Mouse (Mus musculus) kidney, embryonic 16.5 days (tissue): ENCODE measurements around the gene Cplx1. TPM values are rescaled to one million over a fixed set of nuclear protein-coding genes. Genes with fewer than 3 reads are reported as not detected.
A peak's percentile ranks its signal among the peaks of the same experiment; 100 is the strongest.

ENCODE experiments used
- ATAC-seq: fragments of 200-750 bp; cut with Nextera tagmentation; 2 replicates; pipeline ENCODE4 v1.8.0; 2017; ENCODE audit warnings: moderate TSS enrichment; ENCODE audit not compliant: low FRiP score, low TSS enrichment
- H3K27ac ChIP-seq: fragments of 300-500 bp; sonication (generic); 2 replicates; pipeline ENCODE4 v1.5.1; 2014; ENCODE audit warnings: low read length
- H3K27me3 ChIP-seq: fragments of 300-500 bp; sonication (generic); 2 replicates; pipeline ENCODE4 v1.6.1; 2014; ENCODE audit warnings: low read length, control low read depth, mixed read lengths; ENCODE audit not compliant: insufficient read depth
- H3K36me3 ChIP-seq: fragments of 300-500 bp; sonication (generic); 2 replicates; pipeline ENCODE4 v1.6.1; 2014; ENCODE audit warnings: low read length, control low read depth, mixed read lengths; ENCODE audit not compliant: insufficient read depth
- H3K4me1 ChIP-seq: fragments of 300-500 bp; sonication (generic); 2 replicates; pipeline ENCODE4 v1.6.1; 2014; ENCODE audit warnings: low read length, control low read depth, mixed read lengths; ENCODE audit not compliant: insufficient read depth
- H3K4me2 ChIP-seq: fragments of 300-500 bp; sonication (generic); replicated peaks from 2 replicates; pipeline ENCODE4 v1.6.1; 2014; ENCODE audit warnings: low read depth, low read length
- H3K4me3 ChIP-seq: fragments of 300-500 bp; sonication (generic); 2 replicates; pipeline ENCODE4 v1.5.1; 2014; ENCODE audit warnings: mild to moderate bottlenecking, low read length
- H3K9ac ChIP-seq: fragments of 300-500 bp; sonication (generic); replicated peaks from 2 replicates; pipeline ENCODE4 v1.6.1; 2014; ENCODE audit warnings: low read length
- H3K9me3 ChIP-seq: fragments of 300-500 bp; sonication (generic); 2 replicates; pipeline ENCODE4 v1.6.1; 2016; ENCODE audit warnings: low read length, control low read depth
- WGBS: fragments of 180-500 bp; shearing (Covaris S2); extraction: QIAGEN DNeasy Blood & Tissue Kit; methylation state at CpG from one replicate; pipeline ENCODE4 v1.1.7; 2014; 5-methylcytosine and 5-hydroxymethylcytosine counted together
- polyA plus RNA-seq: library from polyadenylated mRNA; unstranded; fragments of >200 nt; fragmentation: Nextera tagmentation; extraction: Ambion mirVana; gene quantifications from 2 replicates; pipeline ENCODE4 v1.2.1, GENCODE M21; 2015

Gene Cplx1
- polyA plus RNA-seq = 0.44 and 1.1 TPM in 2 replicates

DNA sequence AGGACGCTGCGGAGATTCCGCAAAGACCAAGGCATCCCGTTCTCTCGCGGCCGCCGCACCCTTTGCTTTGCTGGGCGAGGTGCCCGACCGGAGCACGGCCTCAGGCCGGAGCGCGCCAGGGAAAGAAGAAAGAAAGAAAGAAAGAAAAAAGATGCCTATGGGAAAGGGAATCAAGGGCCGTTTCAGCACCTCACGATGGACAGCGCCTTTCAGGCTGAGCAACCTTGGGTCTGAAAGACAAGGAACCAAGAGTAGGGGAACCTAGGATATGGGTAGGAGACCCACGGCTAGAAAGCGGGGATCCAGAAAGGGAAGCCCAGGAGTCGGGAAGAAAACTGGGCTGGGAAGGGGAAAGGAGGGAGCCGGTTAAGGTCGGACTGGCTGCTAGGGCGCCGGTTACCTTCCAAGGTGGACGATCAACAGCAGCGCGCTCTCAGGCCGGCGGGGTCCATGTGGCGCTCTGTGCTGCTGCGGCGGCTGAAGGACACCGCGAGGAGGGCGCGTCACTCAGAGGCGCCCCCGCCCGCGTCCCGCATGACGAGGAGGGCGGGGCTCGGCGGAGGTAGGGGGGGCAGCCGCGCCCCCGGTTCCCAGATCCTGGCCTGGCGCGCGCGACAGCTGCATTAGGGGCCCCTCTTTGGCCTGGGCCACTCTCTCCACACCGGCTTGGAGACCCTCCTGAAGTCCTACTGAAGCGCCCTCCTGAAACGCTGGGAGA, at the start of gene Cplx1:
TSS of gene Cplx1 (minus strand) at position 536 of the 718 bp plus-strand sequence.
- Histone ChIP-seq H3K36me3 (no peaks in the 10 kb centered on the region), H3K9ac (no peak within 1 kb of the TSS), H3K9me3 (no peaks in the 10 kb centered on the region), H3K4me1 (peaks cover 11% of the 10 kb centered on the region; the same call in 1 of the 2 replicates), H3K27ac (no peak within 1 kb of the TSS), H3K27me3 (peaks cover 29% of the 10 kb centered on the region), H3K4me2 (peak within 1 kb of the TSS; percentile 61), H3K4me3 (peak within 1 kb of the TSS; percentile 33)
- under 1% methylated on average over 56 of the region's 56 CpGs for WGBS
- ATAC-seq = peak; percentile 75; the same call in 1 of the 2 replicates

DNA sequence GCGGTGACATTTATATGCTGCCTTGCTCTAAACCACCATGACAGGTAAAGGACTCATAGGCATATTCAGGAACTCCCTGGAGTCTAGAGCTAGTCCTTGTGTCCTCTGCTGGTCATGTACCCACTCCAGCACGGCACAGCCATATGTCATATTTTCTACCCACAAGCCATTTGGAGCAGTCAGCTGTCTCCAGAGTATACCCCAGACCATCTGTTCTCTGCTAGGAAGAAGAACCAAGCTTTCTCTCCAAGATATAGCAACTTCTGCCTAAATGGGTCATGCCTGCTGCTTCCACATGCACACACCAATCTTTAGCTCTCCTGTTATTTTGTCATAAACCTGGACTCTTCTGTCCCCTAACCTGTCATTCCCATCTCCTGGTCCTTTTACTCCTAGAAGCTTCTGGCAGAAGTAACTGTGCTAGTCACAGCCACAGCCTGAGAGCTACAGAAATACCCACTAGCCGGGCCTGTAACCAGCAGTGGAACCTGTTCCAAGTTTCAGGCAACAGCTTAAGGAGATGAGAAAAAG, 31.6 kb upstream of the Cplx1 start:
- no peak for ATAC-seq
- Histone ChIP-seq H3K4me2 (no peak overlapping the region), H3K4me3 (no peak overlapping the region), H3K27me3 (no peaks in the 10 kb centered on the region), H3K27ac (no peak overlapping the region), H3K9me3 (no peaks in the 10 kb centered on the region), H3K4me1 (no peaks in the 10 kb centered on the region), H3K36me3 (peaks cover 72% of the 10 kb centered on the region), H3K9ac (no peak overlapping the region)
- 96% methylated on average over 3 of the region's 3 CpGs for WGBS

DNA sequence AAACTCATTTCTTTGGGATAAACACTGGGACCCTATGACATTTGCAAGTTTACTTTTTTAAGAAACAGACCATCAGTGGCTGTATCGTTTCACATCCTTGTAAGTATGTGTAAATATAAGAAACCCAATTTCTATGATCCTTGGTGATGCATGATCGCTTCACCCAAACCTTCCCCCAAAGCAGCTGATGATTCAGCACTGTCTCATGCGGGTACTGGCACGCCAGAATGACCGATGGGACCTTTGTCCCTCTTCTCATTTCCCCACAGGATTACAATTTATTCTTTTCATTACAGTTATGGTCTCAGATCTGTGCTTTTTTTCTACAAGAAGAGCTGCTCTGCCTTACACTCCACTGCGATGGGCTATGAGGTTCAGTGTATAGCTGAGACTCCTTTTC, 23.2 kb upstream of the Cplx1 start:
- 89% methylated on average over 6 of the region's 6 CpGs for WGBS
- H3K4me1 ChIP-seq = no peaks in the 10 kb centered on the region
- no peaks in the 10 kb centered on the region for H3K9me3 ChIP-seq
- no peak overlapping the region for H3K4me2 ChIP-seq
- H3K4me3 ChIP-seq = no peak overlapping the region
- ATAC-seq = no peak
- H3K9ac ChIP-seq = no peak overlapping the region
- no peaks in the 10 kb centered on the region for H3K27me3 ChIP-seq
- peaks cover 83% of the 10 kb centered on the region for H3K36me3 ChIP-seq
- no peak overlapping the region for H3K27ac ChIP-seq

GRCm38 (mm10) chr5:108570991-108571390, 21.2 kb upstream of the Cplx1 start:
- Histone ChIP-seq H3K9me3 (no peaks in the 10 kb centered on the region), H3K4me3 (no peak overlapping the region), H3K36me3 (peaks cover 71% of the 10 kb centered on the region), H3K4me2 (no peak overlapping the region), H3K27ac (no peak overlapping the region), H3K9ac (no peak overlapping the region), H3K27me3 (no peaks in the 10 kb centered on the region), H3K4me1 (no peaks in the 10 kb centered on the region)
- WGBS = 86% methylated on average over 1 of the region's 1 CpGs
- no peak for ATAC-seq

DNA sequence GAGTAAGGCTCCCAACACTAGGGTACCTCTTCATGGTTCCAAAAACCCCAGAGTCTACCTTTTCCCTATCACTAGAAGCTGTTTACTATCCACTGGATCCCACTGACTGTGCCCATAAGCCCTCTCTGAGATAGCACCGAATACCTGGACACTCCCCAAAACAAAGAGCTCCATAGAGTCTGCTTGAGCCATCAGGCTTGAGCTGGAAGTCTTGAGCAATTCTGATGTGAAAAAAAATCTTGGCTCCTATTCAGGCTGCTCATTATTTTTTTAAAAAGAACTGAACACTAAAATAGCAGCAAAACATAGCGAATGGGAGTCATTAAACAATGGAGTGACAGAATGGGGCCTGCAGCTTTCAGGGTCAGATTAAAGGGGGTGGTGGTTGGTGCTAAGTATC, 17.3 kb upstream of the Cplx1 start:
- WGBS = 87% methylated on average over 2 of the region's 2 CpGs
- Histone ChIP-seq H3K9me3 (no peaks in the 10 kb centered on the region), H3K36me3 (peaks cover 44% of the 10 kb centered on the region), H3K27me3 (no peaks in the 10 kb centered on the region), H3K4me3 (no peak overlapping the region), H3K4me2 (no peak overlapping the region), H3K9ac (no peak overlapping the region), H3K27ac (no peak overlapping the region), H3K4me1 (no peaks in the 10 kb centered on the region)
- ATAC-seq = no peak

GRCm38 (mm10) chr5:108566523-108566922, 16.7 kb upstream of the Cplx1 start:
- H3K27me3 ChIP-seq = no peaks in the 10 kb centered on the region
- no peak for ATAC-seq
- no peak overlapping the region for H3K4me2 ChIP-seq
- no peak overlapping the region for H3K27ac ChIP-seq
- WGBS = 87% methylated on average over 4 of the region's 4 CpGs
- H3K4me1 ChIP-seq = no peaks in the 10 kb centered on the region
- H3K4me3 ChIP-seq = no peak overlapping the region
- H3K9ac ChIP-seq = no peak overlapping the region
- H3K36me3 ChIP-seq = peaks cover 38% of the 10 kb centered on the region
- no peaks in the 10 kb centered on the region for H3K9me3 ChIP-seq

- Histone ChIP-seq H3K4me2 (no peak overlapping the region), H3K9ac (no peak overlapping the region), H3K36me3 (peaks cover 28% of the 10 kb centered on the region), H3K9me3 (no peaks in the 10 kb centered on the region), H3K4me3 (no peak overlapping the region), H3K4me1 (no peaks in the 10 kb centered on the region), H3K27me3 (no peaks in the 10 kb centered on the region), H3K27ac (no peak overlapping the region)
- WGBS = 92% methylated on average over 2 of the region's 2 CpGs
- no peak for ATAC-seq
Measured at GRCm38 (mm10) chr5:108565381-108565780, 15.6 kb upstream of the Cplx1 start.

- Histone ChIP-seq H3K9me3 (no peaks in the 10 kb centered on the region), H3K4me3 (no peak overlapping the region), H3K4me1 (no peaks in the 10 kb centered on the region), H3K4me2 (no peak overlapping the region), H3K36me3 (peaks cover 18% of the 10 kb centered on the region), H3K27ac (no peak overlapping the region), H3K27me3 (no peaks in the 10 kb centered on the region), H3K9ac (no peak overlapping the region)
- ATAC-seq = no peak
- WGBS = 82% methylated on average over 3 of the region's 3 CpGs
Measured at GRCm38 (mm10) chr5:108564346-108564745, 14.5 kb upstream of the Cplx1 start.

DNA sequence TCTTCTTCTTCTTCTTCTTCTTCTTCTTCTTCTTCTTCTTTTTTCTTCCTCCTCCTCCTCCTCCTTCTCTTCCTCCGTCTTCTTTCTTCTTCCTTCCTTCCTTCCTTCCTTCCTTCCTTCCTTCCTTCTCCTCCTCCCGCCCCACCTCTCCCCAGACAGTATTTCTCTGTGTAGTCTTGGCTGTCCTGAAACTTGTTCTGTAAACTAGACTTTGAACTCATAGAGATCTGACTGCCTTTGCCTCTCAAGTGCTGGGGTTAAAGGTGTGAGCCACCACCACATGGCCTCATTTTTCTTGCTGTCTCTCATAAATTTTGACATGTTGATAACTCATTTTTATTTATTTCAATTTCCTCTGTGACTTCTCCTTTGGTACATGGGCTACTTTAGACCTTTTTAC, 12.7 kb upstream of the Cplx1 start:
- ATAC-seq = no peak
- no peak overlapping the region for H3K4me2 ChIP-seq
- no peak overlapping the region for H3K4me3 ChIP-seq
- no peak overlapping the region for H3K27ac ChIP-seq
- H3K9ac ChIP-seq = no peak overlapping the region
- H3K4me1 ChIP-seq = no peaks in the 10 kb centered on the region
- 73% methylated on average over 2 of the region's 2 CpGs for WGBS
- H3K9me3 ChIP-seq = no peaks in the 10 kb centered on the region
- no peaks in the 10 kb centered on the region for H3K27me3 ChIP-seq
- H3K36me3 ChIP-seq = no peaks in the 10 kb centered on the region

DNA sequence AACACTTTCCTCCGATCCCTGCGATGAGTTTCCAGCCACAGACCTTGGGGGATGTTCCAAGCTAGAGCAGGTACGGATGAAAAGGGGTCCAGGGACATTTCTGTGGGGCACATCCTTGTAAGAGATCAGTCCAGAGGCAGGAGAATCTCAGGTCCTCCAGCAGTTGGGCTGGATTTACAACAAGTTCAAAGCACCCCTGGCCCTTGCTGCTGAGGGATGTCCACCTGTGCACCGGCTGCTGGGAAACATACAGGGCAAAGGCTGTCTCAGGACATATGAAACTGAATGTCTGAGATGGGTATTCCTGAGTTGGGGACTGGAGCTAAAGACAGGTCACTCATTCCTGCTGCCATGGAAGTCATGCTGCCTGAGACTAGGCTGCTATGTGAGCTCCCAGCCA, 7.2 kb upstream of the Cplx1 start:
- Histone ChIP-seq H3K36me3 (no peaks in the 10 kb centered on the region), H3K9me3 (no peaks in the 10 kb centered on the region), H3K4me1 (no peaks in the 10 kb centered on the region), H3K9ac (no peak overlapping the region), H3K4me2 (no peak overlapping the region), H3K27ac (no peak overlapping the region), H3K27me3 (no peaks in the 10 kb centered on the region), H3K4me3 (no peak overlapping the region)
- 73% methylated on average over 4 of the region's 4 CpGs for WGBS
- ATAC-seq = no peak
